In the genomic region with DNA sequence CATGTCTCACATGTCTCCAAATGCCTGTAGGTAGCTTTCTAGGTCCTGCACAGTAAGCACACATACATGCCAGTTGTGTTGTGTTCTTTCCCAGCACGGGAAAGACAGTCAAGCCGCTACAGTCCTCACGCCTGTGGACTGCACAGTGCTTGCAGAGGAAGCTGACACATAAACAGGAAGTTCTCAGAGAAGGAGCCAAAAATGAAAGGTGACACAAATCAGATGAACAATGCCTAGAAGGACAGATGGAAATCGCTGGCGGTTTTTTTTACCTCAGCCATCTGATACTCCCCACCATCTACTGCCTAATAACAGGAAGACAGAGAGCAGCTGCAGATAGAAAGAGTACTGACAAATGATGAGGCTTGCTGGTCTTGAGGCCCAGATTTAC, we compare ENCODE assay signal across 8 mouse cellular contexts. TPM values are rescaled to one million over a fixed set of nuclear protein-coding genes. Genes with fewer than 3 reads are reported as not detected.
A peak's percentile ranks its signal among the peaks of the same experiment; 100 is the strongest.
DNase-seq lines count a peak whose midpoint lies in the region; ATAC-seq and TF ChIP-seq lines count a peak whose summit lies in the region.

TSS of gene Cnot6l (minus strand) at position 151 of the 391 bp plus-strand sequence.

- peak within 1 kb of the TSS; percentile 89 for H3K9ac ChIP-seq in heart, adult 2 months (ENCODE audit: low read depth, low read length)
- H3K9ac ChIP-seq in limb, embryonic 15.5 days, result peak within 1 kb of the TSS; percentile 46
- peak within 1 kb of the TSS; percentile 99 for H3K9ac ChIP-seq in midbrain, embryonic 15.5 days

- intact Hi-C loops in heart, adult 2 months (cut with DNase I), result loop anchor here (5.0 kb wide), 1 partner anchor 192 kb away; no protein-coding TSS in a partner anchor

- TF ChIP-seq CTCF in cortical plate, adult 2 months (IDR thresholded peaks at IDR 0.05; ENCODE audit: extremely low read depth, insufficient read depth, low read length), result no peak
- TF ChIP-seq CTCF in heart, adult 2 months (IDR thresholded peaks at IDR 0.05), result no peak

- peaks cover 6% of the 10 kb centered on the region for H3K36me3 ChIP-seq in heart, adult 2 months (ENCODE audit: control insufficient read depth, insufficient read depth, low read length)
- no peaks in the 10 kb centered on the region for H3K36me3 ChIP-seq in limb, embryonic 15.5 days
- no peaks in the 10 kb centered on the region for H3K36me3 ChIP-seq in midbrain, embryonic 15.5 days (replicated peaks)

- peak; percentile 17 for DNase-seq in cerebellum, adult 11 months
- DNase-seq in heart, adult 2 months, result peak; percentile 47 to 71
- peak; percentile 31 for DNase-seq in kidney, adult 18-20 months
- DNase-seq in thymus, postnatal 0 days (ENCODE audit: low spot score), result peak; percentile 80

- peak; percentile 93 for TF ChIP-seq EP300 in heart, adult 2 months (IDR thresholded peaks at IDR 0.05; ENCODE audit: insufficient read depth, low read depth, low read length)

- peak within 1 kb of the TSS; percentile 46 for H3K4me2 ChIP-seq in limb, embryonic 15.5 days
- peak within 1 kb of the TSS; percentile 68 for H3K4me2 ChIP-seq in midbrain, embryonic 15.5 days

- no peaks in the 10 kb centered on the region for H3K4me1 ChIP-seq in cortical plate, adult 2 months (ENCODE audit: control insufficient read depth, insufficient read depth, low read length)
- peaks cover 3% of the 10 kb centered on the region for H3K4me1 ChIP-seq in heart, adult 2 months (ENCODE audit: control insufficient read depth, insufficient read depth, low read length)
- H3K4me1 ChIP-seq in limb, embryonic 15.5 days, result peaks cover 9% of the 10 kb centered on the region; the same call in 1 of the 2 replicates
- peaks cover 18% of the 10 kb centered on the region for H3K4me1 ChIP-seq in midbrain, embryonic 15.5 days

- H3K9me3 ChIP-seq in limb, embryonic 15.5 days, result no peaks in the 10 kb centered on the region
- no peaks in the 10 kb centered on the region for H3K9me3 ChIP-seq in midbrain, embryonic 15.5 days

- peaks cover 2% of the 10 kb centered on the region for H3K79me2 ChIP-seq in heart, adult 2 months (replicated peaks; ENCODE audit: control insufficient read depth, insufficient read depth, low read length)

- H3K4me3 ChIP-seq in cortical plate, adult 2 months (ENCODE audit: insufficient read depth, low read length), result peak within 1 kb of the TSS; percentile 88
- peak within 1 kb of the TSS; percentile 88 for H3K4me3 ChIP-seq in heart, adult 2 months
- peak within 1 kb of the TSS; percentile 76 for H3K4me3 ChIP-seq in limb, embryonic 15.5 days
- peak within 1 kb of the TSS; percentile 98 for H3K4me3 ChIP-seq in midbrain, embryonic 15.5 days

- no peak for TF ChIP-seq POLR2A in cortical plate, adult 2 months (IDR thresholded peaks at IDR 0.05; ENCODE audit: extremely low read depth, insufficient read depth, low read length)
- peak; percentile 89 for TF ChIP-seq POLR2A in heart, adult 2 months (IDR thresholded peaks at IDR 0.05; ENCODE audit: insufficient read depth, low read depth, low read length)

- H3K27me3 ChIP-seq in heart, adult 2 months (ENCODE audit: control insufficient read depth, insufficient read depth, low read length), result no peaks in the 10 kb centered on the region
- H3K27me3 ChIP-seq in limb, embryonic 15.5 days, result no peaks in the 10 kb centered on the region
- H3K27me3 ChIP-seq in midbrain, embryonic 15.5 days (replicated peaks), result no peaks in the 10 kb centered on the region

- ATAC-seq in cerebellum, adult (ENCODE audit: insufficient number of reproducible peaks, low FRiP score, low TSS enrichment), result no peak
- ATAC-seq in limb, embryonic 15.5 days (ENCODE audit: insufficient number of reproducible peaks, low FRiP score, low TSS enrichment, low read depth), result no peak
- ATAC-seq in midbrain, embryonic 15.5 days (replicated peaks), result no peak

- 16% methylated on average over 5 of the region's 5 CpGs for WGBS in heart, adult 2 months
- 40% methylated on average over 5 of the region's 5 CpGs for WGBS in limb, embryonic 15.5 days
- WGBS in midbrain, embryonic 15.5 days, result 46% methylated on average over 5 of the region's 5 CpGs

- peak within 1 kb of the TSS; percentile 77 for H3K27ac ChIP-seq in cortical plate, adult 2 months (ENCODE audit: insufficient read depth, low read length)
- H3K27ac ChIP-seq in heart, adult 2 months, result peak within 1 kb of the TSS; percentile 96
- peak within 1 kb of the TSS; percentile 99 for H3K27ac ChIP-seq in limb, embryonic 15.5 days
- peak within 1 kb of the TSS; percentile 99 for H3K27ac ChIP-seq in midbrain, embryonic 15.5 days

RNA-seq across cellular contexts. Expression of gene Cnot6l, which starts in this region (rescaled TPM):
- polyA plus RNA-seq in cortical plate, adult 2 months (2012; rRNA removed), result 14.0 and 14.8 TPM in 2 replicates
- total RNA-seq in heart, adult 2 months (2021), result 10 to 100 TPM; 49.6 to 54.3 TPM
- polyA plus RNA-seq in heart, adult 2 months (2012; rRNA removed), result 6.8 and 12.8 TPM in 2 replicates
- 20.6 and 24.3 TPM in 2 replicates for polyA plus RNA-seq in limb, embryonic 15.5 days (2015; fragmentation: Nextera tagmentation; extraction: Ambion mirVana)
- 14.6 and 16.4 TPM in 2 replicates for polyA plus RNA-seq in midbrain, embryonic 15.5 days (2015; fragmentation: Nextera tagmentation; extraction: Ambion mirVana)
- 72.0 and 89.7 TPM in 2 replicates for polyA plus RNA-seq in thymus, postnatal 0 days (2015; fragmentation: Nextera tagmentation; extraction: Ambion mirVana)

Comparison
In these comparisons a context has a peak if more than half of its experiments do, and no peak if none do; other contexts are left out.
1. DNase-seq: peak in every context shown above with its lines; median percentile 80 in thymus, postnatal 0 days; 59 in heart, adult 2 months; 31 in kidney, adult 18-20 months; 17 in cerebellum, adult 11 months.
2. H3K9ac ChIP-seq: peak in every context shown above with its lines; median percentile 99 in midbrain, embryonic 15.5 days; 89 in heart, adult 2 months; 46 in limb, embryonic 15.5 days.